Mouse (Mus musculus) kidney, embryonic 14.5 days (tissue): ENCODE results near the gene Klhl29. TPM values are rescaled to one million over a fixed set of nuclear protein-coding genes. Genes with fewer than 3 reads are reported as not detected.
A peak's percentile ranks its signal among the peaks of the same experiment; 100 is the strongest.

Source experiments
- ATAC-seq: fragments of 200-750 bp; cut with Nextera tagmentation; 2 replicates; pipeline ENCODE4 v1.8.0; 2017; ENCODE audit warnings: moderate number of reproducible peaks, mild to moderate bottlenecking, moderate TSS enrichment, moderate library complexity; ENCODE audit not compliant: low FRiP score, low TSS enrichment
- H3K27ac ChIP-seq: fragments of 300-500 bp; sonication (generic); 2 replicates; pipeline ENCODE4 v1.5.1; 2014; ENCODE audit warnings: low read depth, mild to moderate bottlenecking, low read length, moderate library complexity, mixed read lengths
- H3K27me3 ChIP-seq: fragments of 300-500 bp; sonication (generic); 2 replicates; pipeline ENCODE4 v1.6.1; 2014; ENCODE audit warnings: mild to moderate bottlenecking, low read length; ENCODE audit not compliant: control insufficient read depth, insufficient read depth
- H3K36me3 ChIP-seq: fragments of 300-500 bp; sonication (generic); 2 replicates; pipeline ENCODE4 v1.6.1; 2014; ENCODE audit warnings: low read length, mixed read lengths; ENCODE audit not compliant: control insufficient read depth, insufficient read depth
- H3K4me1 ChIP-seq: fragments of 300-500 bp; sonication (generic); 2 replicates; pipeline ENCODE4 v1.6.1; 2014; ENCODE audit warnings: low read length, mixed read lengths; ENCODE audit not compliant: control insufficient read depth, insufficient read depth
- H3K4me2 ChIP-seq: fragments of 300-500 bp; sonication (generic); replicated peaks from 2 replicates; pipeline ENCODE4 v1.6.1; 2014; ENCODE audit warnings: low read depth, mild to moderate bottlenecking, low read length
- H3K4me3 ChIP-seq: fragments of 300-500 bp; sonication (generic); 2 replicates; pipeline ENCODE4 v1.5.1; 2014; ENCODE audit warnings: mild to moderate bottlenecking, low read length
- H3K9ac ChIP-seq: fragments of 300-500 bp; sonication (generic); 2 replicates; pipeline ENCODE4 v1.6.1; 2014; ENCODE audit warnings: low read depth, mild to moderate bottlenecking, low read length, moderate library complexity
- H3K9me3 ChIP-seq: fragments of 300-500 bp; sonication (generic); 2 replicates; pipeline ENCODE4 v1.6.1; 2016; ENCODE audit warnings: low read length; ENCODE audit not compliant: control insufficient read depth
- WGBS: fragments of 180-500 bp; shearing (Covaris S2); extraction: QIAGEN DNeasy Blood & Tissue Kit; methylation state at CpG from one replicate; pipeline ENCODE4 v1.1.7; 2014; 5-methylcytosine and 5-hydroxymethylcytosine counted together
- polyA plus RNA-seq: library from polyadenylated mRNA; unstranded; fragments of >200 nt; fragmentation: Nextera tagmentation; extraction: Ambion mirVana; gene quantifications from 2 replicates; pipeline ENCODE4 v1.2.1, GENCODE M21; 2014

Klhl29 gene
- polyA plus RNA-seq, 1 experiment from 2014 or later: 1.4 TPM

DNA sequence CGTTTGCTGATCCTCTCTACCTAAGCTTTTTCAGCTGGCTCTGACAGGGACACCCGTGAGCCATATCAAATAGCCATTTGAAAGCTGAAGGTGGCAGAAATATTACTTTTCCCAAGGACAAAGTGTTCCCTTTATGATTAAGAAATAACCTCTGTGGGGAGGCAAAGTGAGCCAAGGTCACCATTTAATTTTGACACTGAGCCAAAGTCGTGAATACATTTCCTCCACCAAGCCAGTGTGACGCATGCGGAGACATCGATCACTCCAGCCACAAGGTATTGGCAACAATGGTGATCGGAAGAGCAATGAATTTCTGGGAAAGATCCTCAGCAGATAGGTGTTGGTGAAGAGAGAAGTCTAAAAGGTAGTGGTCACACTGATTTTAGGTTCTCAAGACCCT, 83.2 kb downstream of the Klhl29 start:
- ATAC-seq: no peak
- no peaks in the 10 kb centered on the region for H3K27me3 ChIP-seq
- 77% methylated on average over 7 of the region's 7 CpGs for WGBS

DNA sequence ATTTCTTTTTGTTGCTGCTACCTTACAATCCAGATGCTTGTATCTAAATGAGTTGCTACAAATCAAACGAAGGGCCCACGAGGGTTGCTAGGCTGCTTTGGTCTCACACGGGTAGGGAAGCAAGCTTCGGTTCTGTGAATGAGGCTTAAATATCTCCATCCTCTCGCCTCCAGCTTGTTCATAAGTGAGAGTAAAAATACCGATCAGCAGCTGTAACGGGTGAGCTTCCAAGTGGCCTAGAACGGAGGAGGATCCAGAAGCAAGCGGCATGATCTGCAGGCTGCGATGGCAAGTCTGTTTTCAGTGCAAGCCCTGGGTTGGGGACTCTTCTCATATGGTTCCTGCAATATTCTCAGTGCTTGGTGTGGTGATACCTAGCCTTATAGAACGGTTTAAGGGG, 89.9 kb downstream of the Klhl29 start:
- Histone ChIP-seq H3K4me3 (no peak overlapping the region), H3K4me1 (no peaks in the 10 kb centered on the region), H3K27ac (no peak overlapping the region), H3K4me2 (no peak overlapping the region), H3K9ac (no peak overlapping the region), H3K36me3 (no peaks in the 10 kb centered on the region), H3K27me3 (no peaks in the 10 kb centered on the region), H3K9me3 (no peaks in the 10 kb centered on the region)
- 84% methylated on average over 11 of the region's 11 CpGs for WGBS
- no peak for ATAC-seq

More for the DNA sequence above, 83.2 kb downstream of the Klhl29 start:
- Histone ChIP-seq H3K9me3 (no peaks in the 10 kb centered on the region), H3K36me3 (no peaks in the 10 kb centered on the region), H3K9ac (no peak overlapping the region), H3K4me1 (no peaks in the 10 kb centered on the region), H3K4me2 (no peak overlapping the region), H3K4me3 (no peak overlapping the region), H3K27ac (no peak overlapping the region)

DNA sequence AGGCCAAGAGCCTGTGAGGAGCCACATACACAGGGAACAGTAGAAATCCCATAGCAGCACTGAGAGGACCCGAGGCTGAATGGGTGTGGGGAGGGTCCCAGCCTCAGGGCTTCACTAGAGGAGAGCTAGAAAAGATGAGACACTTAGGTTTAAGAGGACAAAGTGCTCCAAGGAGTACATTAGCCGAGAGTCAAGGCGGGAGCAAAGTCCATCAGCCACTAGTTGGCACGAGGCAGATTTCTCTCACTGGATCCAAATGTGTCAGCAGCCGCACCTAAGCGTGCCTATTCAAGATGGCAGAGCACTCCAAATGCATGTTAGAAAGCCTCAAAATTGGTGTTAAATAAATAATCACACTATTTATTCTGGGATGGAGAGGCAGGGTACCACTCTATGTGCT, 90.5 kb downstream of the Klhl29 start:
- no peaks in the 10 kb centered on the region for H3K9me3 ChIP-seq
- no peak overlapping the region for H3K9ac ChIP-seq
- H3K27me3 ChIP-seq: no peaks in the 10 kb centered on the region
- H3K36me3 ChIP-seq: no peaks in the 10 kb centered on the region
- H3K27ac ChIP-seq: no peak overlapping the region
- no peak overlapping the region for H3K4me3 ChIP-seq
- 95% methylated on average over 6 of the region's 6 CpGs for WGBS
- H3K4me1 ChIP-seq: no peaks in the 10 kb centered on the region
- no peak for ATAC-seq
- H3K4me2 ChIP-seq: no peak overlapping the region

DNA sequence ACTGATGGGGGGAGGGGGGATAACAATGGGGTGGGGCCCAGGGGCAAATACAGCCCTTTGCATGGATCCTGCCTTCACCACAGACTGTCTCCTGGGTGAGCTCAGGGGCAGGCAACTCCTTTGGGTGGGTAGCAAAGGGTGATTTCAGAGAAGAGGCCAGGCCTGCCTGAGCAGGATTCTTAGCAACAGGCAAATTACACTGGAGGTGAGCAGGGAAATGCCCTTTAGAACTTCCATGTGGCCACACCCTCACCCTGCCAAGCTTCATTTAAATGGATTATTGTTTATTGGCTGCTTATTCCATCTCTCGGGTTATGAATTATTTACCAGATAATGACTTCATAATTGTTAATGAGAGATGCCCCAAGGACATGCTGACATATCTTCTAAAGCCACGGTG, 91.8 kb downstream of the Klhl29 start:
- ATAC-seq: no peak
- Histone ChIP-seq H3K4me2 (no peak overlapping the region), H3K36me3 (no peaks in the 10 kb centered on the region), H3K9me3 (no peaks in the 10 kb centered on the region), H3K27me3 (no peaks in the 10 kb centered on the region), H3K27ac (no peak overlapping the region), H3K4me1 (no peaks in the 10 kb centered on the region), H3K9ac (no peak overlapping the region), H3K4me3 (no peak overlapping the region)
- 70% methylated on average over 2 of the region's 2 CpGs for WGBS

DNA sequence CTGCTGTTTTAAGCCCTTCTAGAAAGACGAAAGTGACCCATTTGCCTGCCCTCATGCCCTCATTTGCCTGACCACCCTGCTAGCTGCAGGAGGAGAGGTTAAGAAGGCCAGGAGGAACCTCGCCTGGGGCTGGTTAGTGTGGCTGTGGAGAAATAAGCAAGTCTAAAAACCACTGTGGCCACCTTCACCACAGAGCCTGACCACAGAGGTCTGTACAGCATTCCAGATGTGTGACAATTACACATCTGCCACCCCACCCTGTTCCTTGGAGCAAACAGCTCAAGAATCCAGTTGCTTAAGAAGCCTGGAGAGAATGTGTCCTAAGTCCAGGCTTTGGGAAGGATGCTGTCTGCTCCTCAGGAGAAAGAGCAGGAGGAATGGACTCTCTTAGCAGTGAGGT, 92.9 kb downstream of the Klhl29 start:
- Histone ChIP-seq H3K9me3 (no peaks in the 10 kb centered on the region), H3K36me3 (no peaks in the 10 kb centered on the region), H3K27ac (no peak overlapping the region), H3K4me2 (no peak overlapping the region), H3K4me1 (no peaks in the 10 kb centered on the region), H3K4me3 (no peak overlapping the region), H3K27me3 (no peaks in the 10 kb centered on the region), H3K9ac (no peak overlapping the region)
- ATAC-seq: no peak
- WGBS: 73% methylated on average over 2 of the region's 2 CpGs

DNA sequence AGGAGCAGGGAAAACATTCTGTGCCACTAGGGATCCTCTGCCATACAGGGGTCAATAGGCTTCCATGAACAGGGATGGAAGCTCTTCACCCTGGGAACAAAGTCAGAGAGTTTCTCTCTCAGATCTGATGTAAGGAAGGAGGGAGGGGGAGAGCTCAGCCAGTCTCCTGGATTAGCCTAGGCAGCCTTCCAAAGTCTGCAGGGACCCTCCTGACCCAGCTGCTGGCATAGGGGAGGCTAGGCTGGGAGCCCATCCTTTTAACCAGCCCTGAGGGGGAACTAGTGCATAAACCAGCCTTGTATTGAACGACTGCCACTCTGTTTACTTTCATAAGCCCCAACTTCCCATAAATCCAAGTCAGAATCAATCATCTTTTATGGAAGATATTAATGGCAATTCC, 95.6 kb downstream of the Klhl29 start:
- H3K9me3 ChIP-seq: no peaks in the 10 kb centered on the region
- no peak overlapping the region for H3K27ac ChIP-seq
- H3K27me3 ChIP-seq: no peaks in the 10 kb centered on the region
- peaks cover 2% of the 10 kb centered on the region; the same call in 1 of the 2 replicates for H3K4me1 ChIP-seq
- no peak overlapping the region for H3K4me2 ChIP-seq
- H3K4me3 ChIP-seq: no peak overlapping the region
- H3K36me3 ChIP-seq: no peaks in the 10 kb centered on the region
- H3K9ac ChIP-seq: no peak overlapping the region
- 30% methylated on average over 1 of the region's 1 CpGs for WGBS
- ATAC-seq: no peak

DNA sequence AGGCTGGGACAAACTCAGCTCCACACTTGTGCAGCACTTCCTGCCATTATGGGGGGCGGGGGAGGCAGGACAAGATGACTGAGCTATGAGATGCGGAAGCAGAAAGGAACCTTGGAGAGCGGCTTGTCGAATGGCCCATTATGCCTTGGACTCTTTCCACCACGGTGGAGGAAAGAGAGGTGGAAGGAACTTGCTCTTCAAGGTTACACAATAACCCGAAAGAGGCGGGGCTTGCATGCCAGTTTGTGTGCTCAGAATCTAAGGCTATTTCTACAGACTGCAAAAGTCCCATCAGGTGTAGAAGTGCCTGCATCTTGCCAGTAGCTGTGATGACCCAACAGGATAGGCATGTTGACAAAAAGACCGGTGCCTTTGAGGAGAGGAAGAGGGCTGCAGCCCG, 98.5 kb downstream of the Klhl29 start:
- Histone ChIP-seq H3K4me2 (no peak overlapping the region), H3K27me3 (no peaks in the 10 kb centered on the region), H3K9ac (no peak overlapping the region), H3K9me3 (no peaks in the 10 kb centered on the region), H3K4me1 (peaks cover 3% of the 10 kb centered on the region; the same call in 1 of the 2 replicates), H3K4me3 (no peak overlapping the region), H3K36me3 (no peaks in the 10 kb centered on the region), H3K27ac (no peak overlapping the region)
- WGBS: 67% methylated on average over 9 of the region's 9 CpGs
- ATAC-seq: peak; percentile 19; the same call in 1 of the 2 replicates

DNA sequence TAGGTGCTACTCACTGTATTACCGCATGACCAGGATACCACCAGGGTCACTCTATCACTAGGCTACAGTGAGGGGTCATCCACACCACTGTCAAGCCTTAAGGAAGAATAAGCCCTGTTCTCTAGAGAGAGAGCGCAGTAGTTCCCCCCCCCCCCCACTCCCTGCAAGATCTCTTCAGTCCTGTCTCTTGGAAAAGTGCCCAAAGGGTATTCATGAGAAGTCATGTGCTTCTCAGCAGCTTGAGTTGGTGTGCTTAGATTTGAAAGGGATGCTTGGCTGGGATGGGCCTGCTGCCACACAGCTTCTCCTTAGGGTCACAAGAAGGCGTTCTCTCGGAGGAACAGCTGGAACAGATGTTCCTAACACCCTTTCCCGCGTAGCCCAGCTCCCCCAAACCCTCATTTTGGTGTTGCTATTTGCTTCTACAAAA, 100.0 kb downstream of the Klhl29 start:
- no peak overlapping the region for H3K27ac ChIP-seq

DNA sequence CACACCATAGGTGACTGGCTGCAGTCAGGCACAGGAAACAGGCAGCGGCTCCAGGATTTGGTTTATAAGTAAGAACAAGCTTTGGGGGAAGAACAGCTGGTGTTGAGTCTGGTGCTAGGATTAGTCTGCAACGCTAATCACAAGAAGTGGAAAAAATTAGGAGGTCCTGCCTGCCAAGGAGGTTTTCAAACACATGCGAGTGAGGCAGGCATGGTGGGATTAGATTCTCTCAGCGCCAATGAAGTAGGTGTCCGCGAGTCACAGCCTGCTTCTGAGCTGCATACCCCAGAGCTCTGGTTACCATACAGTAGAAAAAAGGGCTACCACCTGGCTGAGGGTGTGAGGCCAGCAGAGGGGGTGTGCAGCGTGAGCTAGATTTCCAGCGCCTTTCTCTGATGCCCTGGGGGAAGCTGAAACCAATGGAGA, 101.0 kb downstream of the Klhl29 start:
- H3K4me2 ChIP-seq: no peak overlapping the region

More for the DNA sequence above, 100.0 kb downstream of the Klhl29 start:
- Histone ChIP-seq H3K36me3 (no peaks in the 10 kb centered on the region), H3K4me2 (no peak overlapping the region), H3K4me1 (peaks cover 3% of the 10 kb centered on the region; the same call in 1 of the 2 replicates), H3K27me3 (no peaks in the 10 kb centered on the region), H3K9ac (no peak overlapping the region), H3K9me3 (no peaks in the 10 kb centered on the region), H3K4me3 (no peak overlapping the region)
- no peak for ATAC-seq
- 84% methylated on average over 6 of the region's 6 CpGs for WGBS

More for the DNA sequence above, 101.0 kb downstream of the Klhl29 start:
- Histone ChIP-seq H3K9ac (no peak overlapping the region), H3K4me3 (no peak overlapping the region), H3K27me3 (no peaks in the 10 kb centered on the region), H3K9me3 (no peaks in the 10 kb centered on the region), H3K36me3 (no peaks in the 10 kb centered on the region), H3K27ac (no peak overlapping the region), H3K4me1 (peaks cover 3% of the 10 kb centered on the region; the same call in 1 of the 2 replicates)
- peak; percentile 32; the same call in 1 of the 2 replicates for ATAC-seq
- 62% methylated on average over 8 of the region's 8 CpGs for WGBS
